Mouse (Mus musculus) E14TG2a.4 (cell line): Measurements from ENCODE around the gene Cog5.

ENCODE experiments used
- CTCF ChIP-seq: conservative IDR thresholded peaks from 2 replicates; pipeline ENCODE4 v1.5.1; 2014; ENCODE audit warnings: low read length
- NANOG ChIP-seq: IDR thresholded peaks from 2 replicates; pipeline ENCODE4 v1.6.1; 2014; ENCODE audit warnings: borderline replicate concordance, low read length, mixed read lengths

GRCm38 (mm10) chr12:31825821-31826220 lies 171.2 kb downstream of the Cog5 start:
- no peak for TF ChIP-seq CTCF
- TF ChIP-seq NANOG: no peak
